ENCODE assay signal across 8 mouse cellular contexts in genomic region chr3:73707461-73708409, GRCm38 (mm10). TPM values are rescaled to one million over a fixed set of nuclear protein-coding genes. Genes with fewer than 3 reads are reported as not detected.
DNase-seq lines count a peak whose midpoint lies in the region; ATAC-seq lines count a peak whose summit lies in the region.

No protein-coding gene starts in this region.

- H3K27ac ChIP-seq in forebrain, embryonic 10.5 days: peak overlapping the region; percentile 83
- H3K27ac ChIP-seq in heart, embryonic 15.5 days: peak overlapping the region; percentile 66
- peak overlapping the region; percentile 29 for H3K27ac ChIP-seq in liver, embryonic 15.5 days (replicated peaks)

- peak overlapping the region; percentile 53 for H3K4me3 ChIP-seq in forebrain, embryonic 10.5 days
- H3K4me3 ChIP-seq in heart, embryonic 15.5 days: peak overlapping the region; percentile 52
- peak overlapping the region; percentile 43 for H3K4me3 ChIP-seq in liver, embryonic 15.5 days (replicated peaks)

- H3K4me1 ChIP-seq in forebrain, embryonic 10.5 days: no peaks in the 10 kb centered on the region
- no peaks in the 10 kb centered on the region; the same call in 1 of the 2 replicates for H3K4me1 ChIP-seq in heart, embryonic 15.5 days (replicated peaks)
- no peaks in the 10 kb centered on the region for H3K4me1 ChIP-seq in liver, embryonic 15.5 days (replicated peaks)

- peak; percentile 90 for ATAC-seq in heart, embryonic 15.5 days (replicated peaks; ENCODE audit: insufficient number of reproducible peaks, insufficient read depth, low FRiP score, low read depth)
- ATAC-seq in liver, embryonic 15.5 days (ENCODE audit: insufficient read depth): peak; percentile 60
- no peak for ATAC-seq in monocyte, adult 5-6 weeks (replicated peaks; ENCODE audit: insufficient number of reproducible peaks, low FRiP score, low TSS enrichment, poor library complexity, severe bottlenecking)

- H3K9ac ChIP-seq in heart, embryonic 15.5 days: peak overlapping the region; percentile 42
- H3K9ac ChIP-seq in liver, embryonic 15.5 days: no peak overlapping the region

- H3K4me2 ChIP-seq in heart, embryonic 15.5 days: peak overlapping the region; percentile 59
- peak overlapping the region; percentile 41 for H3K4me2 ChIP-seq in liver, embryonic 15.5 days

- peak; percentile 1 for DNase-seq in cerebellum, adult 11 months
- DNase-seq in cerebellum, adult 11-12 months: no peak
- peak; percentile 73 for DNase-seq in forebrain, embryonic 10.5 days (ENCODE audit: extremely low spot score, low spot score)
- peak; percentile 62 for DNase-seq in kidney, postnatal 14 days
- peak; percentile 70 for DNase-seq in ovary, adult 18-20 months (ENCODE audit: low spot score)

- H3K36me3 ChIP-seq in forebrain, embryonic 10.5 days (replicated peaks): no peaks in the 10 kb centered on the region
- peaks cover 3% of the 10 kb centered on the region; the same call in 1 of the 2 replicates for H3K36me3 ChIP-seq in heart, embryonic 15.5 days
- no peaks in the 10 kb centered on the region for H3K36me3 ChIP-seq in liver, embryonic 15.5 days (replicated peaks)

- no peaks in the 10 kb centered on the region for H3K9me3 ChIP-seq in forebrain, embryonic 10.5 days
- no peaks in the 10 kb centered on the region for H3K9me3 ChIP-seq in heart, embryonic 15.5 days (replicated peaks)
- no peaks in the 10 kb centered on the region for H3K9me3 ChIP-seq in liver, embryonic 15.5 days (replicated peaks)

- no peaks in the 10 kb centered on the region for H3K27me3 ChIP-seq in forebrain, embryonic 10.5 days (ENCODE audit: poor library complexity, severe bottlenecking)
- H3K27me3 ChIP-seq in heart, embryonic 15.5 days: no peaks in the 10 kb centered on the region
- H3K27me3 ChIP-seq in liver, embryonic 15.5 days: no peaks in the 10 kb centered on the region

- 20% methylated on average over 20 of the region's 20 CpGs for WGBS in forebrain, embryonic 10.5 days
- 18% methylated on average over 20 of the region's 20 CpGs for WGBS in heart, embryonic 15.5 days
- WGBS in liver, embryonic 15.5 days (ENCODE audit: insufficient replicate concordance): 15% methylated on average over 20 of the region's 20 CpGs

RNA-seq across cellular contexts. Expression of gene Bche, which starts 0.5 kb away (rescaled TPM):
- polyA plus RNA-seq in forebrain, embryonic 10.5 days (2016; fragmentation: Nextera tagmentation; extraction: Ambion mirVana): 3.8 TPM in 2 replicates
- 15.1 and 15.8 TPM in 2 replicates for polyA plus RNA-seq in heart, embryonic 15.5 days (2015; fragmentation: Nextera tagmentation; extraction: Ambion mirVana)
- 10.4 and 10.9 TPM in 2 replicates for polyA plus RNA-seq in liver, embryonic 15.5 days (2015; fragmentation: Nextera tagmentation; extraction: Ambion mirVana)
- not detected in 3 replicates for total RNA-seq in monocyte, adult 5-6 weeks (2017)

Comparison
In these comparisons a context has a peak if more than half of its experiments do, and no peak if none do; other contexts are left out.
1. H3K27ac ChIP-seq: peak in every context shown above with its lines; median percentile 83 in forebrain, embryonic 10.5 days; 66 in heart, embryonic 15.5 days; 29 in liver, embryonic 15.5 days.